8 mouse cellular contexts compared by ENCODE assay signal in the genomic region with DNA sequence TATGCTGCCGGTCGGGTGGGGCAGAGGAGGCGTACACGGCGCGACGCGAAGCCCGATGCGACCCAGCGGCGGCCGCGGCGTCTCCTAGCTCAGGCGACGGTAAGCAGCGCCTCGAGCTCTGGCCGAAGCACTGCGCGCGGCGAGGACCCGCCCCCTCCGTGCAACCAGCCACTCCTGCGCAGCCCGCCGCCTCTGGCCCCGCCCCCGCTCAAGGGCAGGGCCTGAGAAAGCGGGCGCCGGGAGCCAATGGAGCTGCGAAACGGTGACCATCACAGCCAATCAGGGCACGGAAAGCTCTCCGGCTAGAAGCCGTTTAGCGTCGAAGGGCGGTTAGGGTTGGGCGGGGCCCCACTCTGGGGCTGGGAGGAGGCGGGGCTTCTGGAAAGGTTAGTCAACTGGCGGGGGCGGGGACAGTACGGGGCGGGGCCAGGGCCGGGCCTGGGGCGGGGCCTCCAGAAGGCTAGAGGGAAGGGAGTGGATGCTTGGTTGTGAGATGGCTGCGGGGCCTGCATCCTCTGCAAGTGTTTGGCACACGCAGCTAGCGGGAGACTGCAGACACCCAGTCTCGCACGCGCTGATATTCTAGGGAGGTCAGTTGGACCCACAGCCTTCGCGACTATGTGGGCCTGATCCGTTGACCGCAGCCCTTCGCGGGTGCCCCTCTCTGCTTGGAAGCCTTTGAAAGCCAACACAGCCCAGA. TPM values are rescaled to one million over a fixed set of nuclear protein-coding genes. Genes with fewer than 3 reads are reported as not detected.
DNase-seq lines count a peak whose midpoint lies in the region; ATAC-seq and TF ChIP-seq lines count a peak whose summit lies in the region.

A gene (minus strand): TSS at position 98 of the 700 bp plus-strand sequence.

- H3K9ac ChIP-seq in forebrain, embryonic 13.5 days, result peak within 1 kb of the TSS; percentile 83
- peak within 1 kb of the TSS; percentile 40 for H3K9ac ChIP-seq in heart, postnatal 0 days (replicated peaks; ENCODE audit: low read depth, low read length)
- no peak within 1 kb of the TSS; the same call in 1 of the 2 replicates for H3K9ac ChIP-seq in liver, embryonic 14.5 days (replicated peaks)
- H3K9ac ChIP-seq in neural tube, embryonic 11.5 days (ENCODE audit: low read length), result peak within 1 kb of the TSS; percentile 74
- H3K9ac ChIP-seq in stomach, embryonic 16.5 days (ENCODE audit: low read length), result peak within 1 kb of the TSS; percentile 83

- peaks cover 7% of the 10 kb centered on the region; the same call in 1 of the 2 replicates for H3K36me3 ChIP-seq in E14TG2a.4 (ENCODE audit: insufficient read depth, low read length)
- H3K36me3 ChIP-seq in forebrain, embryonic 13.5 days (ENCODE audit: poor library complexity, severe bottlenecking), result no peaks in the 10 kb centered on the region
- H3K36me3 ChIP-seq in heart, postnatal 0 days (replicated peaks; ENCODE audit: control insufficient read depth, insufficient read depth, low read length), result no peaks in the 10 kb centered on the region
- no peaks in the 10 kb centered on the region for H3K36me3 ChIP-seq in liver, embryonic 14.5 days (replicated peaks; ENCODE audit: control insufficient read depth, insufficient read depth, low read depth)
- no peaks in the 10 kb centered on the region for H3K36me3 ChIP-seq in neural tube, embryonic 11.5 days (ENCODE audit: control insufficient read depth, insufficient read depth, low read length)
- H3K36me3 ChIP-seq in stomach, embryonic 16.5 days (ENCODE audit: control insufficient read depth, insufficient read depth, low read length), result no peaks in the 10 kb centered on the region

- H3K27ac ChIP-seq in forebrain, embryonic 13.5 days, result no peak within 1 kb of the TSS
- H3K27ac ChIP-seq in heart, postnatal 0 days (ENCODE audit: low read depth), result no peak within 1 kb of the TSS
- H3K27ac ChIP-seq in liver, embryonic 14.5 days, result no peak within 1 kb of the TSS
- H3K27ac ChIP-seq in neural tube, embryonic 11.5 days (ENCODE audit: low read depth, low read length), result no peak within 1 kb of the TSS
- peak within 1 kb of the TSS; percentile 54 for H3K27ac ChIP-seq in stomach, embryonic 16.5 days (ENCODE audit: low read length)

- H3K4me3 ChIP-seq in E14TG2a.4 (replicated peaks; ENCODE audit: low read length), result peak within 1 kb of the TSS; percentile 92
- H3K4me3 ChIP-seq in forebrain, embryonic 13.5 days, result peak within 1 kb of the TSS; percentile 65
- peak within 1 kb of the TSS; percentile 57 for H3K4me3 ChIP-seq in heart, postnatal 0 days (ENCODE audit: low read depth, low read length)
- H3K4me3 ChIP-seq in liver, embryonic 14.5 days (ENCODE audit: insufficient read depth in 1 of 2, low read depth in 2 of 2, low read length in 2 of 2), result peak within 1 kb of the TSS; percentile 39 to 50
- peak within 1 kb of the TSS; percentile 62 for H3K4me3 ChIP-seq in neural tube, embryonic 11.5 days (ENCODE audit: low read depth, low read length)
- H3K4me3 ChIP-seq in stomach, embryonic 16.5 days (replicated peaks; ENCODE audit: low read length), result peak within 1 kb of the TSS; percentile 68

- H3K27me3 ChIP-seq in E14TG2a.4 (ENCODE audit: insufficient read depth, low read length), result peaks cover 23% of the 10 kb centered on the region
- H3K27me3 ChIP-seq in forebrain, embryonic 13.5 days, result no peaks in the 10 kb centered on the region
- H3K27me3 ChIP-seq in heart, postnatal 0 days (ENCODE audit: control insufficient read depth, insufficient read depth, low read length), result 0 out of 2 replicates have a peak, but pooled peaks cover 5% of the 10 kb centered on the region
- no peaks in the 10 kb centered on the region for H3K27me3 ChIP-seq in liver, embryonic 14.5 days (ENCODE audit: control insufficient read depth, insufficient read depth, low read length)
- no peaks in the 10 kb centered on the region for H3K27me3 ChIP-seq in neural tube, embryonic 11.5 days (ENCODE audit: control insufficient read depth, insufficient read depth, low read length)
- no peaks in the 10 kb centered on the region for H3K27me3 ChIP-seq in stomach, embryonic 16.5 days (ENCODE audit: control insufficient read depth, insufficient read depth, low read length)

- no peak for TF ChIP-seq EP300 in heart, postnatal 0 days (IDR thresholded peaks at IDR 0.05; ENCODE audit: low read depth)
- TF ChIP-seq EP300 in liver, embryonic 14.5 days (IDR thresholded peaks at IDR 0.05; ENCODE audit: low read depth), result no peak

- TF ChIP-seq CTCF in E14TG2a.4 (conservative IDR thresholded peaks at IDR 0.05; ENCODE audit: low read length), result no peak
- no peak for TF ChIP-seq CTCF in heart, postnatal 0 days (IDR thresholded peaks at IDR 0.05; ENCODE audit: low read depth)
- TF ChIP-seq CTCF in liver, embryonic 14.5 days (IDR thresholded peaks at IDR 0.05; ENCODE audit: low read depth), result no peak

- under 1% methylated on average over 62 of the region's 62 CpGs for WGBS in forebrain, embryonic 13.5 days
- 4% methylated on average over 62 of the region's 62 CpGs for WGBS in heart, postnatal 0 days
- WGBS in liver, embryonic 14.5 days (ENCODE audit: insufficient replicate concordance), result 3% methylated on average over 61 of the region's 62 CpGs
- 3% methylated on average over 50 of the region's 62 CpGs for WGBS in neural tube, embryonic 11.5 days
- 3% methylated on average over 62 of the region's 62 CpGs for WGBS in stomach, embryonic 16.5 days

- H3K9me3 ChIP-seq in E14TG2a.4 (ENCODE audit: low read length), result no peaks in the 10 kb centered on the region
- no peaks in the 10 kb centered on the region for H3K9me3 ChIP-seq in forebrain, embryonic 13.5 days (replicated peaks)
- H3K9me3 ChIP-seq in heart, postnatal 0 days (replicated peaks; ENCODE audit: control insufficient read depth, low read length), result no peaks in the 10 kb centered on the region
- H3K9me3 ChIP-seq in liver, embryonic 14.5 days (ENCODE audit: control insufficient read depth, low read length), result no peaks in the 10 kb centered on the region
- H3K9me3 ChIP-seq in neural tube, embryonic 11.5 days (ENCODE audit: control insufficient read depth, low read length), result no peaks in the 10 kb centered on the region
- no peaks in the 10 kb centered on the region for H3K9me3 ChIP-seq in stomach, embryonic 16.5 days (replicated peaks; ENCODE audit: control insufficient read depth, low read length)

- H3K4me2 ChIP-seq in forebrain, embryonic 13.5 days, result peak within 1 kb of the TSS; percentile 95
- peak within 1 kb of the TSS; percentile 88 for H3K4me2 ChIP-seq in heart, postnatal 0 days (ENCODE audit: low read depth, low read length)
- peak within 1 kb of the TSS; percentile 71 for H3K4me2 ChIP-seq in liver, embryonic 14.5 days (ENCODE audit: low read depth)
- H3K4me2 ChIP-seq in neural tube, embryonic 11.5 days (ENCODE audit: low read depth), result peak within 1 kb of the TSS; percentile 94
- H3K4me2 ChIP-seq in stomach, embryonic 16.5 days (ENCODE audit: low read depth, low read length), result peak within 1 kb of the TSS; percentile 97

- ATAC-seq in forebrain, embryonic 13.5 days, result peak; percentile 98
- peak; percentile 98 for ATAC-seq in heart, postnatal 0 days (ENCODE audit: insufficient read depth, low read depth)
- ATAC-seq in liver, embryonic 14.5 days (ENCODE audit: insufficient read depth), result peak; percentile 97
- peak; percentile 96 for ATAC-seq in neural tube, embryonic 11.5 days (ENCODE audit: insufficient read depth, low FRiP score, low TSS enrichment)
- peak; percentile 98 for ATAC-seq in stomach, embryonic 16.5 days (ENCODE audit: insufficient read depth, low FRiP score)

- peak; percentile 99 for DNase-seq in cerebellum, adult 11 months
- peak; percentile 94 for DNase-seq in heart, postnatal 0 days (ENCODE audit: low spot score)
- DNase-seq in kidney, postnatal 36 days, result peak; percentile 99
- DNase-seq in liver, embryonic 14.5 days (ENCODE audit: low read depth in 3 of 3, low spot score in 3 of 3), result peak; percentile 84 to 90 (median 88)
- peak; percentile 100 for DNase-seq in neural tube, embryonic 11.5 days (ENCODE audit: low spot score)

- peaks cover 38% of the 10 kb centered on the region for H3K4me1 ChIP-seq in E14TG2a.4 (replicated peaks; ENCODE audit: low read depth, low read length)
- peaks cover 44% of the 10 kb centered on the region for H3K4me1 ChIP-seq in forebrain, embryonic 13.5 days
- peaks cover 4% of the 10 kb centered on the region; the same call in 1 of the 2 replicates for H3K4me1 ChIP-seq in heart, postnatal 0 days (ENCODE audit: control insufficient read depth, insufficient read depth)
- peaks cover 0 to 6% of the 10 kb centered on the region in 2 experiments; a peak in 2 of 4 replicates for H3K4me1 ChIP-seq in liver, embryonic 14.5 days (replicated peaks; ENCODE audit: control insufficient read depth in 2 of 2, insufficient read depth in 2 of 2, low read length in 1 of 2)
- H3K4me1 ChIP-seq in neural tube, embryonic 11.5 days (ENCODE audit: control insufficient read depth, insufficient read depth, low read length), result peaks cover 19% of the 10 kb centered on the region; the same call in 1 of the 2 replicates
- H3K4me1 ChIP-seq in stomach, embryonic 16.5 days (ENCODE audit: control insufficient read depth, insufficient read depth, low read length), result peaks cover 20% of the 10 kb centered on the region

RNA-seq across cellular contexts. Expression of the gene that starts here (rescaled TPM):
- 49.3 and 52.5 TPM in 2 replicates for polyA plus RNA-seq in forebrain, embryonic 13.5 days (2015; fragmentation: Nextera tagmentation; extraction: Ambion mirVana)
- total RNA-seq in heart, postnatal 0 days (2014; rRNA removed; ENCODE audit: low replicate concordance), result 5.6 and 17.1 TPM in 2 replicates
- polyA plus RNA-seq in heart, postnatal 0 days (2015; fragmentation: Nextera tagmentation; extraction: Ambion mirVana), result 5.9 and 6.9 TPM in 2 replicates
- polyA plus RNA-seq in liver, embryonic 14.5 days (2012; rRNA removed), result 1.8 and 2.0 TPM in 2 replicates
- polyA plus RNA-seq in liver, embryonic 14.5 days (2014; fragmentation: Nextera tagmentation; extraction: Ambion mirVana), result 2.6 and 2.9 TPM in 2 replicates
- polyA plus RNA-seq in neural tube, embryonic 11.5 days (2014; fragmentation: Nextera tagmentation; extraction: Ambion mirVana), result 42.2 and 47.3 TPM in 2 replicates
- 37.3 and 41.8 TPM in 2 replicates for polyA plus RNA-seq in stomach, embryonic 16.5 days (2015; fragmentation: Nextera tagmentation; extraction: Ambion mirVana)
